Mouse (Mus musculus) CD8-positive naive resting alpha-beta T cell, adult 2 months (primary cell): Measurements from ENCODE around the gene Rab25.

Source experiments
- DNase-seq, 2 experiments: peaks; one replicate each; pipeline ENCODE4 v3.0.0; 2022; ENCODE audit warnings: low read depth in 2 of 2, low spot score in 2 of 2

The Rab25 gene

GRCm38 (mm10) chr3:88542486-88542885, 5.6 kb downstream of the Rab25 start:
- DNase-seq = no peak

GRCm38 (mm10) chr3:88541622-88542401, 6.3 kb downstream of the Rab25 start:
- DNase-seq = no peak

DNA sequence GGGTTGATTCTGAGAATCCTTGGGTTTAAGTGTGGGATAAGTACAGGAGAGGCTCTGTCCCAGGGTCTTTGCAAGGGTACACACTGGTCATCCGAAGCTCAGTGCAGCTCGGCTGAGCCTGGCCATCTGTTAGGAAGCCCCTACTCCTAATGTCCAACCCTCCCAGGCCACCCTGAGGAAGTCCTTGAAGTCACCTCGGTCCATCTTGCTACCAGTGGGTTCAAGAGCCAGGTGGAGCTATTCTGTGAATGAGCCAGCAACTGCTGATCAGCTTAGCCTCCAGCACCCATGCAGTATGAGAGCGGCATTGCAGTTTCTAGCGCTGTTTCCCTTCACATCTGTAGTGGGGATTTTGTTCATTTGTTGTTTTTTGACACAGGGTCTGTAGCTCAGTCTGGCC, 8.0 kb downstream of the Rab25 start:
- no peak for DNase-seq

DNA sequence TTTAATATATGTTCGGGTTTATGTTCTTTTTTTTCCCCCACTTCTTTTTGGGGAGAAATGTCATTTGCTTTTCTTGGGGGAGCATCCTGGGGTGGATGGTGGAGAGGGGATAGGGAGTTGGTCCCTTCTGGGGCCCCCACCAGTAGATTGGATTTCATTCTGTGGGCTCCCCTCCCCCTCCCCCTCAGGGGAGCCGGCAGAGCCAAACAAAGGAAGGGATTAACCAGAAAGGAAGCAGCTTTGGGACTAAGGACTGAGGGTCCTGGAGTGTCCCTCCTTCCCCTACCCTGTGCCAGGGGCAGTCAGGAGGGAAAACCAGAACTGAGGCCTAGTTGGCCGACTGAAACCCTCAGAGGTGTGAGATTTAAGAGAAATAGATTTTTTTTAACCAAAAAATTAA, 8.7 kb downstream of the Rab25 start:
- no peak for DNase-seq

DNA sequence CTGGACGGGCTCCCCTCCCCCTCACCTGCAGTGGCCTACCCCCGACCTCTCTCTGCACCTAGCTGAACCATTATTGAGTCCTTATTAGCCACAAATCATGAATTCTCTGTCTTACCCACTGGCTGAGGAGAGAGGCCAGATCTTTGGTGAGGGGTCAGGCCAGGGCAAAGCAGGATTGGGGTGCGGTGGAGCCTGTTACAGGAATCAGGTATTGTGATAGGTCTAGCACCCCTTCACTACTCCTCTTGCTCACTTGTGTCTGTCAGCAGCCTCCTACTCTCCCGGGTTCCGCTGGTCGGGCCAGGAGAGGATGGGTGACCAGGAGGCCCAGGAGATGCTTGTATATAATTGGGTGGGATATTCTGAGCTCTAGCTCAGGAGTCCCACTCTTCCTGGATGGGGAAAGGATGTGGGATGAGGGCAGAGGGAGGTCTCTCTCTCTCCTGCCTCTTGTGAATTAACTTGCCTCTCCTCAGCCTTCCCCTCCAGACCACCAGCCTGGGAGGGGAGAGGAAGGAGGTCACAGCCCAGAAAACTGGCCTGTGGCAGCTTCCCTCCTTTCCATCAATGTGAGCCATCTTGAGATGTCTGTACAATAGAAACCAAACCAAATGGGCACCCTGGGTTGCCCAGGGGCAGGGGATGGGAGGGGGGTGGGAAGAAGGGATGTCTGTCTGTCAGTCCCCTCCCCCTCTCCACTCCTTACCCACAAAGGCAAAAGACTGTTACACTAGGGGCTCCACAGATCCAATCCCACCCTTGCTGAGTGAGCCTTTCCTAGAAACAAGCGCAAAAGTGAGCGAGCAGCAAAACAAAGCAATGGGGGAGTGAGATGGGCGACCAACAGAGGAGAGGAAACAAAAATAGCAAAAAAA, 9.6 kb downstream of the Rab25 start:
- no peak for DNase-seq

DNA sequence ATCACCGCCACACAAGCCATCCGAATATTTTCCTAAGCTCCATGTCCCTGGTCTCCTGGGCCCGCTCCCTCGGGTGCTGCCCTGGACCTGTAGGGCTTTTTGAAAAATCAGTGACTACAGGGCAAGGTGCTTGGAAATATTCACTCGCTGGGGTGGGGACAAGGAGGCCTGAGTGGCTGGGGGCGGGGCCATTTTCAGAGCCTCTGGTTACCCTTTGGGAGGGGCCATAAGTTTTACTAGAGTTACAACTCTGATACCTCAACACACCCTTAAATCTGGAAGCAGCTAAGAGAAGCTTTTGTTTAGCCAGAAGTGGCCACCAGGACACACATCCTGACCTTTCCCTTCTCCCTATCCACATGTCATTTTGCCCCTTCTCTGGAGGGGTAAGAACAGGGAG, 11.0 kb downstream of the Rab25 start:
- DNase-seq = no peak

DNA sequence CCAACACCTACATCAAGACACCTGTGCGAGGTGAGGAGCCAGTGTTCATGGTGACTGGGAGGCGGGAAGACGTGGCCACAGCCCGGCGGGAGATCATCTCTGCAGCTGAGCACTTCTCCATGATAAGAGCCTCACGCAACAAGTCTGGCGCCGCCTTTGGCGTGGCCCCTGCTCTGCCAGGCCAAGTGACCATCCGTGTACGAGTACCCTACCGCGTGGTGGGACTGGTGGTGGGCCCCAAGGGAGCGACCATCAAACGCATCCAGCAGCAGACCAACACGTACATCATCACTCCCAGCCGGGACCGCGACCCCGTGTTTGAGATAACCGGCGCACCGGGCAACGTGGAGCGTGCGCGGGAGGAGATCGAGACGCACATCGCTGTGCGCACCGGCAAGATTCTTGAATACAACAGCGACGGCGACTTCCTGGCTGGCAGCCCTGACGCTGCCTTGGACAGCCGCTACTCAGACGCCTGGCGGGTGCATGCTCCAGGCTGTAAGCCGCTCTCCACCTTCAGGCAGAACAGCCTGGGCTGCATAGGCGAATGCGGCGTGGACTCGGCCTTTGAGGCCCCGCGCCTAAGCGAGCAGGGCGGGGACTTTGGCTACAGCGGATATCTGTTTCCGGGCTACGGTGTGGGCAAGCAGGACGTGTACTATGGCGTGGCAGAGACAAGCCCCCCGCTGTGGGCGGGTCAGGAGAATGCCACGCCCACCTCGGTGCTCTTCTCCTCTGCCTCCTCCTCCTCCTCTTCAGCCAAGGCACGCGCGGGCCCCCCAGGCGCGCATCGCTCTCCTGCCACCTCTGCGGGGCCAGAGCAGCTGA, 11.8 kb downstream of the Rab25 start:
- no peak for DNase-seq

DNA sequence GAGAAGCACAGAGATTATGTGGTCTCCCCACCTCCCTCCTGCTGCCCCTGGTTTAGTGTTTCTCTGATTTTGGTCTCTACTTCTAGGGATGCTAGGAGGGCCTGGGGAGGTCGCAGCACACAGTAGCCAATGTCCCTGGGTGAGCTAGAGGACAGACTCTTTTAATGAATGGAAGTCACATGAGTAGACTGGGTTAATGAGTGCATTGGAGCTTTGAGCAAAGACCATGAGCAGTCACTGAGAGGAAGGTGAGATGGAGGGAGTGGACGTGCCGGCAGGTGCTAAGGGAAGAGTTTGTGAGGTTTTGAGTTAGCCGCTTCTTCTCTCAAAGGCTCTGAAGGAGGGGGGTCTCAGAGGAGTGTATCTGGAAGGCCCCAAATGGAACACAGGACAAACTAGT, 12.6 kb downstream of the Rab25 start:
- no peak for DNase-seq

- no peak for DNase-seq
Measured at GRCm38 (mm10) chr3:88535005-88535404, 13.1 kb downstream of the Rab25 start.

DNA sequence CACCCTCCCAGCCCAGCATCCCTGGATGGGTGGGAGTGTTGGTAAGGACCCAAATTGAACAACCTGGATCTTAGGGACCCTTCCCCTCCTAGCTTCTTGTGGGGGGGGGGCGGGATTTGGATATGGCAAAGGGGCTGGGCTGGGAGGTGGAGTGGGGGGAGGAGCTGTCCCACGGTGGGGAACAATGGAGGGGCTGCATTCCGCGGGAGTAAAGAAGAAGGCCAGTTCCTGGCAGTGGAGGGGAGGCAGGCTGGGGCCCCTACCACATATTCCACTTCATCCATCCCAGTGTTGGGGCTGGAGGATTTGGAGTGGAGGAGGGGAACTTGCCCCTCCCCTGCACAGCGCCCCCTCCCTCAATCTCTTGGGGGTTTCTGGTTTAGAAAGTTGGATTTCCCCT, 14.4 kb downstream of the Rab25 start:
- no peak for DNase-seq

GRCm38 (mm10) chr3:88532689-88533511, 15.2 kb downstream of the Rab25 start:
- DNase-seq = no peak

DNA sequence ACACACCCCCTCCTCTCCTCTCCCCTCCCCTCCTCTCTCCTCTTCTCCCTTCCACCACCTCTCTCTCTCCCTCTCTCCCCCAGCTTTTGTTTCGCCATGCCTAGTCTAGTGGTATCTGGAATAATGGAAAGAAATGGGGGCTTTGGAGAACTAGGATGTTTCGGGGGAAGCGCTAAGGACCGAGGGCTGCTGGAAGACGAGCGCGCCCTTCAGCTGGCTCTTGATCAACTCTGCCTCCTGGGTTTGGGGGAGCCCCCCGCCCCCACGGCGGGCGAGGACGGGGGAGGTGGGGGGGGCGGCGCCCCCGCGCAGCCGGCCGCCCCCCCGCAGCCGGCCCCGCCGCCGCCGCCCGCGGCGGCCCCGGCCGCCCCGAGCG, 15.8 kb downstream of the Rab25 start, which contains the start of gene Mex3a:
Gene Mex3a (plus strand): TSS at position 97 of the 376 bp plus-strand sequence.
- no peak for DNase-seq

- peak; percentile 71 to 83 for DNase-seq
Measured at GRCm38 (mm10) chr3:88531348-88532298, 16.5 kb downstream of the Rab25 start.

DNA sequence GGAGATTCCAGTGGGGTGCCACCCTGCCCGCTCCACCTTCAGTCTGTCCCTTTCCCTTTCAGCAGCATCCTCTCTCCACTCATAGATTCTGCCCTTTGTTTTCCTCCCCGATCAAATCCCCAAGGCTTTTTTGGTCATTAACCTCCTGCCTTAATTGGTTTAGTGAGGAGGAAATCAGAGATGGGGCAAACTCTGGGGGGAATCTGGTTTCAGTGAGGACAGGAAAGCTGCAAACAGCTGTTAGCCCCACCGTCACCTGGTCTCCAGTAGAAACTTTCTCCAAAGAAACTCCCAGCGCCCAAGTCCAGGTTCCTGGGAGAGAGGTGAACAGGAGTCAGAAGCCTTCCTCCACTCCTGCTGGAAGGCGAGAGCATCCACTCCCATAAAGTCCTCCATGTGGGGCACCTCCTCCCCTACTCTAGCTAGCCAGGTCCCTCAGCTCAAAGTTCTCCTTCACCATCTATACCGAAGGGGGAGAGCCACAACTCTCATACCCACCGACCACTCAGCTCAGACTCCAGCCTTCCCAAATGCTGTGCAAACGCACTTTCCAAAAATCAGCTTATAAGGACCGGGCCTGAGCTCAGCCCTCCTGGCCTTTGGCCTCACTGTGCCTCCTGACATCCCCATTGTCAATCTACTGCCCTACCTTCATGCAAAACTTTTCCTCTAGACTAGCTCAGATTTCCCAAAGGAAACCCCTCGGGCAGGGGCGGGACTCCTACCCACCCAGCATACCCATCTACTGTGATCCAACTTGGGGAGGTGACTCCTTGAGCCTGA, 17.8 kb downstream of the Rab25 start:
- DNase-seq = no peak

- DNase-seq = no peak
Measured at GRCm38 (mm10) chr3:88529204-88530000, 18.7 kb downstream of the Rab25 start.

- DNase-seq = no peak
Measured at GRCm38 (mm10) chr3:88528646-88529045, 19.5 kb downstream of the Rab25 start.

DNA sequence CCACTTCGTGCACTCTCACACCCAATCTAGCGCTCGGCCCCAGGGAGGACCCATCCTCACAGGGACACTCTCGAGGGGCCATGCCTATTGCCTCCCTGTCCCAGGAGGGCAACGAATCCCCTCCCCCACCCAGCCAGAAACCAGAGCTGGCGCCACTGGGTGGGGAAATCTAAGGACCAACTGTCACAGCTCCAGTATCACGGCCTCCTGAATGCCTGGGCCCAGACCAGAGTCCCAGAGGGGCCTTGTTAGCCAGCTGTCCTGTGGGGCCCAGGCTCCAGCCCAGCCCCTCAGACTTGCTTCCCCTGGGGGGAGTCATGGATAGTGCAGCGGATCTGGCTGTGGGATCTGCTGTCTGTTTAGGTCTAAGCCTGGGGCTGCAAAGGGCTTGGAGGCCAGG, 20.5 kb downstream of the Rab25 start:
- DNase-seq = no peak
